Mouse (Mus musculus): Measurements from ENCODE around the gene Gm9857. TPM values are rescaled to one million over a fixed set of nuclear protein-coding genes. Genes with fewer than 3 reads are reported as not detected.

The Gm9857 gene
- total RNA-seq, 2 experiments from 2014 or later: not detected

Other genes starting within 250 kb of the Gm9857 start
- 10 to 100 TPM; 32.0 to 37.6 TPM for gene Gpsm2, start 218.1 kb downstream of the Gm9857 start, total RNA-seq (2021)
- gene Aknad1, start 200.8 kb downstream of the Gm9857 start, total RNA-seq (2021): 1 to 10 TPM; 1.2 to 1.3 TPM
- gene Stxbp3, start 99.9 kb downstream of the Gm9857 start, total RNA-seq (2021): 10 to 100 TPM; 40.8 to 44.2 TPM
- gene Fndc7, start 50.4 kb downstream of the Gm9857 start, total RNA-seq (2021): under 1 TPM; 0.31 to 0.42 TPM
- gene Prpf38b, start 28.7 kb downstream of the Gm9857 start, total RNA-seq (2021): 10 to 100 TPM; 40.8 to 45.6 TPM
- gene Henmt1, start 572 bp downstream of the Gm9857 start, total RNA-seq (2021): not detected
- gene Fam102b, start 87.2 kb upstream of the Gm9857 start, total RNA-seq (2021): 10 to 100 TPM; 27.6 to 30.9 TPM
- gene Slc25a54, start 140.0 kb upstream of the Gm9857 start, total RNA-seq (2021): not detected
- 10 to 100 TPM; 40.2 to 50.6 TPM for gene Slc25a24, start 182.7 kb upstream of the Gm9857 start, total RNA-seq (2021)

Measured in gastrocnemius, postnatal 4 days (tissue).